Mouse (Mus musculus) urinary bladder, postnatal 36 days (tissue): ENCODE results near the gene Wdr61.

Experiments
- DNase-seq, 2 experiments: peaks; one replicate each; pipeline ENCODE4 v3.0.0; 2022; ENCODE audit warnings: low spot score in 2 of 2, mixed read lengths in 1 of 2

The Wdr61 gene

DNA sequence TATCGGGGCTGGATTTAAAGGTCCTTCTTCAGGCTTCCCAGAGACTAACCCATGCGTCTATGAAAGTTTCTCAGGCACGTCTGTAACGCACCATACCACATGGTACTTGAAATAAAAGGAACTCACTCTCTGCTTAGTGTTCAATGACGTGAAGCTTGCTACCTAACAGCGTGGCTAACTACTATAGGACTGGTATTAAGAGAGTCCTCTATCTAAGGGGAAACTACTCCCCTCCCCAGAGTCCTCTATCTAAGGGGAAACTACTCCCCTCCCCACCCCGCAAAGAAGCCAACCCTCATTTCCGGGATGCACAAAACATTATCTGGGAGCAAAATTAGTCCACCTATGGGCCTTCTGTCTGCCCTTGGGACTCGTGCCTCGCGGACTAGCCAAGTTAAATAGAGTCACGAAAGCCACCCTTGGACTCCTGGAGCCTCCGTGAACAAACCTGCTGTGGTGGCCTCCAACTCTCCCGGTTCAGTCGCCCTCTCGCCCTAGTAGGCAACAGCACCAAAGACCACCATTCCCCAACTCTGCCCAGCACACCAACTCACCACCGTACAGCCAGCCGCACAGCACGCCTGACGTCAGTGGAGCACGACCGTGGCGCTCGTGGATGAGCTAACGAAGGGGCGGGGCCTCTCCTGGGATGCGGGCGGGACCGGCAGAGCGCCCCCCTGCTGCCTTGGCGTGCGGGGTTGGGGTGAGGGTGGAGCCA lies at the start of gene Wdr61:
TSS of gene Wdr61 (minus strand) at position 599 of the 718 bp plus-strand sequence.
- DNase-seq = peak; percentile 98

GRCm38 (mm10) chr9:54784003-54784402 lies 49.7 kb upstream of the Wdr61 start:
- no peak for DNase-seq

GRCm38 (mm10) chr9:54782504-54782903 lies 48.2 kb upstream of the Wdr61 start:
- DNase-seq = no peak

DNA sequence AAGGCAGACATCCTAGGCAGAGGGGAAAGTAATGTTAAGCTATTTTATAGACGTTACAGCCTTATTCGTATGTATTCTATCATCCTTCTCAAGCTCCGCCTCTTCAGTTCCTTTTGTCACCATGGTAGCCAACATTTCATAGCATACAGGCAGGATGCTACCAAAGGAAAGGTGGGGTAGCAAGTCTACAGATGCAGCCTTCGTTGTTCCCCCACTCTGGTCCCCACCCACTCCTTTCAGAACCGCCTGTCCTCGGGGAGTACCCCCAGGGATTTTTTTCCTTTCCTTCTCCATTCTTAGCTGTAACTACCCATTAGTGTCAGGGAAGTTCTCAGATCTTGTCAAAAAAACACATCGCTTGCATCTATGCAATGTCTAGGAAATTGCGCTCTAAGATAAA lies 45.0 kb upstream of the Wdr61 start:
- no peak for DNase-seq

GRCm38 (mm10) chr9:54776451-54776982 lies 42.2 kb upstream of the Wdr61 start:
- DNase-seq = no peak

DNA sequence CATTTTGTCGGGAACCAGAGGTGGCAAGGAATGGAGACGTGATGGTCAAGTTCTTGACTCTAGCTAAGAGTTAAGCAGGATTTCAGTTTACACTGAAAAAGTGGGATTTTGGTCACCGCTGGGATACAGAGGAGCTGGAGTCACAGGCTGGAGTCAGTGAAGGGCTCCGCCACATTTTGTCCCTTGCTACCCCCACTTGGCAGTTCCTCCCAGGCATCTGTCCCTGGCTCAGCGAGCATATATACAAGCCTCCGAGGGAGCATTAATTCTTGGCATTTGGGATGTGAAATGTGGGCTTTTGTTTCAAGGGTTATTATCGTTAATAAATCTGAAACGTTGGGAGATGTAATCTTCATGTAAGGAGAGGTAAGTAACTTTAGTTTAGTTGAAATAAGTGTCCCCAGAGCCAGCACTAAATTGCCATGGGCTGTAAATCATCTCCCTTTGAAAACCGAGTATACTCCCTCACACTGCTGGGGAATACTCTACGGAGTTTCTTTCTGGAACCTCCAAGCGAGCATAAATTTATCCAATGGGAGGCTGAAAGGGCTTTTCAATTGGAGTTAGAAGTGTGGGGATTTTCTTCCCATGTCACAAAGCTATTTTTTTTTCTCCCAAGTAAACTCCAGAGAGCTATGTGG lies 35.9 kb upstream of the Wdr61 start:
- DNase-seq = no peak

- no peak for DNase-seq
These were observed 31.2 kb upstream of the Wdr61 start for GRCm38 (mm10) chr9:54765336-54766085.

DNA sequence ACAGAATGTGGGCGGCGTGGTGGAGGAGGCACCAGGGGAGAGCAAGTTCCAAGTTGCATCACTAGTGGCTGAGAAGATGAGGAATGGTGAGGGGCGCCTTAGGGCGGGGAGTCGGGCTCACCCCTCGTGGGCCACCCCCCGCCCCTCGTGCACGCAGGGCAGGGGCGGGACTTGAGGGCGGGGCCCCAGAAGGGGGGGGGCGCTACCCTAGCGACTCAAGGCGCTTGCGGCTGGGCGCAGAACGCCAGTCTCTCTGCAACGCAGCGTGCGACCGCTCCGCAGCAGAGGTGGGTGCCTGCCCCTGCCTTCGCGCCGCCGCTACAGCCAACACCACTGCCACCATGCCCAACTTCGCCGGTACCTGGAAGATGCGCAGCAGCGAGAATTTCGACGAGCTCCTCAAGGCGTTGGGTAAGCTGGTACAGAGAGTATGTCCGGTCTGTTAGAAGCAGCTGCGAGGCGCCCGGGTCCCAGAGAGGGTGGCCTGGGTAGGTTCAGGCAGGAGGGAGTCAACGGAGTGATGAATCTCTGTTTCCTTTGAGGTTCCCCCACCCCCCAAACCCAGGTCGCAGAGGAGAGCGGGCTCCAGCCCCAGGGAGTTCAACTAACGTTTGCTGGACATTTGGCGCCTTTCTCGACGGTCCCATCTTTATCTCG lies 30.4 kb upstream of the Wdr61 start, which contains the start of gene Crabp1:
TSS of gene Crabp1 (plus strand) at position 188 of the 657 bp plus-strand sequence.
- DNase-seq = no peak

- DNase-seq = no peak
These were observed 29.8 kb upstream of the Wdr61 start for GRCm38 (mm10) chr9:54764091-54764490.

- no peak for DNase-seq
These were observed 25.3 kb upstream of the Wdr61 start for GRCm38 (mm10) chr9:54759592-54759991.

- DNase-seq = no peak
These were observed 18.6 kb upstream of the Wdr61 start for GRCm38 (mm10) chr9:54752944-54753295.

DNA sequence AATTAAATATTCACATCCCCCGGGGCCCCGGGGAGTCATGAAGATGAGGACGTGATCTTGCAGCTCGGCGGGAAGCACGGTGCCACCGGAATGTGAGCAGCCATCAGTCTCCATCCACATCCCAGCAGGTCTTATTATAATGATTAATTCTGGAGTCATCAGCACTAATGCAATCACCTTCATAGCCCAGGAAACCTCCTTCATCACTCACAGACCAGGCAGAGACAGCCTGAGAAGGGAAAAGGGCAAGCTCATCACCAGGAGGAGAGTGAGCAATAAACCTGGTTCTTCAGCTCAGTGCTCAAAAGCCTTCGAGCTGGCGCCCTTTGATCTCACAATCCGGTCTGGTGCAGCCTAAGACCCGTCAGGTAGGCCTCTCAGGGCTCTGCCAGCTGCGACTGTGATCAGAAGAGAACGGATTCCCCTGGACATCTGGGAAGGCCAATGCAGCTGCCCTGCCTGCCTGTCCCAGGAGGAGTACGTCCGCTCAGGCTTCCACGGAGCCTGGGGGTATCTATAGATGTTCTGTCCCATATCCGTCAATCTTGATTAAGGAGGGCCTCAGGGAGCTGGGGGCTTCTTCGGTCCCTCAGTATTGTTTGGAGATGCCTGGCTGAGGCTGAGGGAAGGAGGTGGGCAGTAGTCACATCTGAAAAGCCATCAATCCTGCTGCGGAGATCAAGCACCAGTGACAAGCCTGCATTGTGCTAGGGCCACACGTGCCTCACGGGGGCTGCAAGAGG lies 18.1 kb upstream of the Wdr61 start:
- DNase-seq = no peak

GRCm38 (mm10) chr9:54751684-54752083 lies 17.4 kb upstream of the Wdr61 start:
- no peak for DNase-seq

GRCm38 (mm10) chr9:54750215-54750981 lies 16.1 kb upstream of the Wdr61 start:
- DNase-seq = no peak

DNA sequence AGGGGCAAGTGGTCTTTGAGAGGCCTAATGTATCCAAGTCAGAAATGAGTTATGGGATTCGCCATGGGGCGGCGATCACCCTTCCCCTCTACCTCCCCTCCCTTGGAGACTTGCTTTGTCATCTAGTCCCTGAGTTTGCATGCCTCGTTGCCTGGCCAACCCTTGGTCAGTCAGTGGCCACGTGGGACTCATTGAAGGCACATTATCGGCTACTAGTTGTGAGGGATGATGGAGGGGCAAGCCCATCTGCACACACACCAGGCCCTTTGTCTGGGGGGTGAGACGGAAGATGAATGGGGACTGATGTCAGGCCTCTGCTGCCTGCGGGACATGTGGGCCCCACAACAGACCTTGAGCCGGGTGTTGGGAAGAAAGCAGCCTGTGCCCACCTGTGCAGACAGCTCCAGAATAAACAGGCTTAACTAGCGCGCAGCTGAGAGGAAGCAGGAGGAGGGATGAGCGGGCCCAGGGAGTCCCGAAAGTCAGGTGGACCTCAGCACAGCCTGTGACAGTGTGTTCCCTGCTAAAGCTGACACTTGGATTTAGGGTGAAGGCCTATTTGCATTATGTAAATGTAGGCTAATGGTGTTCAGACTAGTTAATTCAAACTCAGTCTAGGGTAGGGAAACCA lies 11.5 kb upstream of the Wdr61 start:
- no peak for DNase-seq

DNA sequence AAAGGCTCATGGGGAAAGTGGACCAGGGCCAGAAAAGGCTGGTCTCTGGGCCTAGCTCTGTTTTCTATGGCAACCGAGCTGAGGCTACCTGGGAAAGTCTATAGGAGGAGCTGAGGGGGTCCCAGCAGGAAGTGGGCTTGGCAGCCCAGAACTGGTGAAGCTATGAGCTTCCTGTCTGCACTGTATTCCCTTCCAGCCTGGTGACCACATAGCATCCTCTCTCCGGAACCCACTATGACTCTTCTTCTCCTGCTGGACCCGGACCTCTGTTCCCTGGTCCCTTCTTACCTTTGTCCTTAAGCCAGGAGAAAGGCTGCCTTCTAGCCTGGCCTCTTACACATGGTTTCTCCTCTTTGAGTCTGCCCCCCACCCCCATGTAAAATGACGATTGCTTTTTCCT lies 9.6 kb upstream of the Wdr61 start:
- DNase-seq = no peak

GRCm38 (mm10) chr9:54738376-54738775 lies 4.1 kb upstream of the Wdr61 start:
- peak; percentile 44 to 46 for DNase-seq

DNA sequence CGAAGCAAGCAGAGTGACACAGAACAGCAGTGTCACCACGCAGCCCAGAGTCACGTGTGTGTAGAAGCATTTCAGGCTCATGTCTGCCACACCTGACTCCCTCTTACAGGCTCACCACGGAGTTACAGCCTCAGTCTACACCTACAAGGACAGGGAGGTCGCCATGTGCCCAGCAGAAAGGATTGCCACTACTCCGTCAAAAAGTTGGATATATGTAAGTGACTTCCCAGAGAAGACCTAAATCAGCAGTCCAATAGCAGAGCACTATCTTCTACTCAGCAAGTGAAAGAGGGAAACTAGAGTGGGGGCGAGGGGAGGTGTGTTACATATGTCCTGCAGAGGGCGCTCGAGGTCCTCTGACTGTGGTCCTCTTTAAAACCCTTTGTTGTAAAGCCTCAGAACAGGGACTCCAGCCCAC lies 2.0 kb upstream of the Wdr61 start:
- peak in 1 of 2 experiments; percentile 15 for DNase-seq

- no peak for DNase-seq
These were observed 427 bp upstream of the Wdr61 start for GRCm38 (mm10) chr9:54734639-54735252.
